Mouse (Mus musculus) embryonic facial prominence, embryonic 14.5 days (tissue): ENCODE results near the gene Mfap1b. TPM values are rescaled to one million over a fixed set of nuclear protein-coding genes. Genes with fewer than 3 reads are reported as not detected.
A peak's percentile ranks its signal among the peaks of the same experiment; 100 is the strongest.
"Not testable (repeated sequence)": the region's sequence is repeated elsewhere in the genome, so short reads cannot be mapped to it uniquely, and the experiment has no call there.

Source experiments
- ATAC-seq: fragments of 200-750 bp; cut with Nextera tagmentation; 2 replicates; pipeline ENCODE4 v1.8.0; 2017; ENCODE audit warnings: low read depth, moderate number of reproducible peaks, moderate TSS enrichment
- DNase-seq: peaks from one replicate; pipeline ENCODE4 v3.0.0-alpha.2; 2015; ENCODE audit warnings: low spot score
- H3K27ac ChIP-seq: fragments of 300-500 bp; sonication (generic); replicated peaks from 2 replicates; pipeline ENCODE4 v1.5.1; 2014; ENCODE audit warnings: low read depth, mild to moderate bottlenecking, low read length, moderate library complexity
- H3K27me3 ChIP-seq: fragments of 300-500 bp; sonication (generic); replicated peaks from 2 replicates; pipeline ENCODE4 v1.6.1; 2014; ENCODE audit warnings: low read length; ENCODE audit not compliant: control insufficient read depth, insufficient read depth
- H3K36me3 ChIP-seq: fragments of 300-500 bp; sonication (generic); 2 replicates; pipeline ENCODE4 v1.6.1; 2014; ENCODE audit warnings: low read length, mixed read lengths; ENCODE audit not compliant: control insufficient read depth, insufficient read depth
- H3K4me1 ChIP-seq: fragments of 300-500 bp; sonication (generic); 2 replicates; pipeline ENCODE4 v1.6.1; 2014; ENCODE audit warnings: antibody characterized with exemption, low read length; ENCODE audit not compliant: control insufficient read depth, insufficient read depth
- H3K4me2 ChIP-seq: fragments of 300-500 bp; sonication (generic); 2 replicates; pipeline ENCODE4 v1.6.1; 2014; ENCODE audit warnings: low read depth, mild to moderate bottlenecking, low read length, moderate library complexity, mixed read lengths
- H3K4me3 ChIP-seq: fragments of 300-500 bp; sonication (generic); 2 replicates; pipeline ENCODE4 v1.5.1; 2014; ENCODE audit warnings: low read depth, mild to moderate bottlenecking, low read length
- H3K9ac ChIP-seq: fragments of 300-500 bp; sonication (generic); 2 replicates; pipeline ENCODE4 v1.6.1; 2014; ENCODE audit warnings: low read depth, mild to moderate bottlenecking, low read length, moderate library complexity, mixed read lengths
- H3K9me3 ChIP-seq: fragments of 300-500 bp; sonication (generic); 2 replicates; pipeline ENCODE4 v1.6.1; 2016; ENCODE audit warnings: low read length; ENCODE audit not compliant: control insufficient read depth
- WGBS: fragments of 180-500 bp; shearing (Covaris S2); extraction: QIAGEN DNeasy Blood & Tissue Kit; methylation state at CpG from one replicate; pipeline ENCODE4 v1.1.7; 2014; 5-methylcytosine and 5-hydroxymethylcytosine counted together
- polyA plus RNA-seq: library from polyadenylated mRNA; unstranded; fragments of >200 nt; fragmentation: Nextera tagmentation; extraction: Ambion mirVana; gene quantifications from 2 replicates; pipeline ENCODE4 v1.2.1, GENCODE M21; 2014

The Mfap1b gene
- polyA plus RNA-seq, 1 experiment from 2014 or later = 52.4 TPM

GRCm38 (mm10) chr2:121509584-121509983 lies 35.7 kb upstream of the Mfap1b start:
- ATAC-seq = peak; percentile 62; the same call in 1 of the 2 replicates
- H3K9me3 ChIP-seq = no peaks in the 10 kb centered on the region
- peaks cover 6% of the 10 kb centered on the region; the same call in 1 of the 2 replicates for H3K4me1 ChIP-seq
- H3K27ac ChIP-seq = no peak overlapping the region
- peak; percentile 59 for DNase-seq
- peak overlapping the region; percentile 35 for H3K4me3 ChIP-seq
- H3K9ac ChIP-seq = peak overlapping the region; percentile 30
- no peaks in the 10 kb centered on the region for H3K27me3 ChIP-seq
- H3K4me2 ChIP-seq = peak overlapping the region; percentile 48
- 18% methylated on average over 15 of the region's 16 CpGs for WGBS
- peaks cover 22% of the 10 kb centered on the region for H3K36me3 ChIP-seq

GRCm38 (mm10) chr2:121507951-121508330 lies 34.1 kb upstream of the Mfap1b start:
- Histone ChIP-seq H3K4me3 (peak overlapping the region; percentile 60), H3K36me3 (peaks cover 20% of the 10 kb centered on the region), H3K9me3 (no peaks in the 10 kb centered on the region), H3K27me3 (no peaks in the 10 kb centered on the region), H3K27ac (no peak overlapping the region), H3K4me1 (peaks cover 6% of the 10 kb centered on the region; the same call in 1 of the 2 replicates), H3K4me2 (peak overlapping the region; percentile 71), H3K9ac (peak overlapping the region; percentile 69)
- 82% methylated on average over 2 of the region's 2 CpGs for WGBS
- no peak for ATAC-seq
- DNase-seq = no peak

- ATAC-seq = no peak
- H3K4me2 ChIP-seq = peak overlapping the region; percentile 71
Observed at GRCm38 (mm10) chr2:121507173-121507950, 33.5 kb upstream of the Mfap1b start.

GRCm38 (mm10) chr2:121505942-121506882 lies 32.3 kb upstream of the Mfap1b start, which contains the start of the genes Mfap1a and Wdr76:
Gene Mfap1a, minus strand, starts transcription at chr2:121506665.
Gene Wdr76, plus strand, starts transcription at chr2:121506723.
- peak within 1 kb of the TSS; percentile 69 for H3K9ac ChIP-seq
- DNase-seq (peak; percentile 97), ATAC-seq (peak; percentile 95)
- H3K4me1 ChIP-seq, H3K36me3 ChIP-seq, H3K27me3 ChIP-seq, H3K9me3 ChIP-seq, H3K27ac ChIP-seq: not testable (repeated sequence)
- peak within 1 kb of the TSS; percentile 71 for H3K4me2 ChIP-seq
- H3K4me3 ChIP-seq = peak within 1 kb of the TSS; percentile 60
- WGBS = 4% methylated on average over 37 of the region's 42 CpGs

More at GRCm38 (mm10) chr2:121507173-121507950, 33.5 kb upstream of the Mfap1b start:
- Histone ChIP-seq H3K4me1 (peaks cover 6% of the 10 kb centered on the region; the same call in 1 of the 2 replicates), H3K27ac (no peak overlapping the region), H3K36me3 (peaks cover 19% of the 10 kb centered on the region), H3K9me3 (no peaks in the 10 kb centered on the region), H3K4me3 (peak overlapping the region; percentile 60), H3K27me3 (no peaks in the 10 kb centered on the region), H3K9ac (peak overlapping the region; percentile 69)
- WGBS = 17% methylated on average over 12 of the region's 12 CpGs
- no peak for DNase-seq

- 100% methylated on average over 1 of the region's 6 CpGs for WGBS
- not testable (repeated sequence) for H3K27me3 ChIP-seq, H3K27ac ChIP-seq, H3K9ac ChIP-seq, H3K4me3 ChIP-seq, DNase-seq, H3K4me1 ChIP-seq, H3K4me2 ChIP-seq, ATAC-seq, H3K36me3 ChIP-seq, H3K9me3 ChIP-seq
Observed at GRCm38 (mm10) chr2:121501550-121501949, 27.7 kb upstream of the Mfap1b start.

- H3K27ac ChIP-seq, H3K9me3 ChIP-seq, ATAC-seq, DNase-seq, H3K4me2 ChIP-seq, H3K27me3 ChIP-seq, H3K4me3 ChIP-seq, H3K4me1 ChIP-seq, H3K9ac ChIP-seq, H3K36me3 ChIP-seq: not testable (repeated sequence)
- 60% methylated on average over 1 of the region's 2 CpGs for WGBS
Observed at GRCm38 (mm10) chr2:121484403-121484802, 10.5 kb upstream of the Mfap1b start.

- 69% methylated on average over 8 of the region's 8 CpGs for WGBS
- H3K4me3 ChIP-seq = no peak overlapping the region
- no peak for DNase-seq
- no peaks in the 10 kb centered on the region for H3K9me3 ChIP-seq
- ATAC-seq = no peak
- no peaks in the 10 kb centered on the region for H3K36me3 ChIP-seq
- no peak overlapping the region for H3K9ac ChIP-seq
- no peak overlapping the region for H3K4me2 ChIP-seq
- H3K27ac ChIP-seq = no peak overlapping the region
- no peaks in the 10 kb centered on the region for H3K4me1 ChIP-seq
- no peaks in the 10 kb centered on the region for H3K27me3 ChIP-seq
Observed at GRCm38 (mm10) chr2:121483576-121483975, 9.7 kb upstream of the Mfap1b start.

GRCm38 (mm10) chr2:121480916-121481315 lies 7.0 kb upstream of the Mfap1b start:
- not testable (repeated sequence) for ATAC-seq, H3K27me3 ChIP-seq, H3K4me2 ChIP-seq, H3K4me1 ChIP-seq, H3K27ac ChIP-seq, H3K9ac ChIP-seq, H3K36me3 ChIP-seq, H3K4me3 ChIP-seq, H3K9me3 ChIP-seq, DNase-seq
- 84% methylated on average over 13 of the region's 13 CpGs for WGBS
